Mouse (Mus musculus): ENCODE data around the gene Klhl36. TPM values are rescaled to one million over a fixed set of nuclear protein-coding genes. Genes with fewer than 3 reads are reported as not detected.

Gene Klhl36
- total and polyA plus RNA-seq, 2 experiments from 2014 or later = 6.7 to 10.0 TPM

DNA sequence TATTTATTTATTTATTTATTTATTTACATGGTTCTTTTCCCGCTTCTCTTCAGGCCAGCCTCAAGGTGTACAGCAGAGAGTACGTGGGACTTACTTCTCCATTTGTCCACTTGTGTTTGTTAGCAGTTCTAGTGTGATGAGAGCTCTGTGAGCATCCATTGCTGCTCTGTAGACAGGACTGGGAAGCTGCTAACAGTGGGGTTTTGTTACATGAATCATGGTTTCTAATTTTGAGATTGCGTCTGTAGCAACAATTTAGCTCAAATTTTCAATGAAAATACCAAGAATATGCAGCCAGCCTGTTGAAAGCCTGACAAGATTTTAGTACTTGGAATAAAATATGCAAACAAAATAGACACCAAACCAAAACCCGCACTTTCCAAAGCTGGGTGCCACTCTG is 63.4 kb downstream of the Klhl36 start:
- H3K27me3 ChIP-seq (ENCODE audit: control insufficient read depth, insufficient read depth, low read length) = no peaks in the 10 kb centered on the region
- ATAC-seq (ENCODE audit: insufficient read depth, low read depth) = no peak
- H3K9me3 ChIP-seq (replicated peaks; ENCODE audit: control insufficient read depth, low read length) = no peaks in the 10 kb centered on the region
- 89% methylated on average over 4 of the region's 4 CpGs for WGBS
- peak overlapping the region; percentile 36; the same call in 1 of the 2 replicates for H3K27ac ChIP-seq (ENCODE audit: low read depth)
- no peak overlapping the region for H3K9ac ChIP-seq (replicated peaks; ENCODE audit: low read depth, low read length)
- H3K4me3 ChIP-seq (ENCODE audit: low read depth, low read length) = no peak overlapping the region
- H3K4me1 ChIP-seq (ENCODE audit: control insufficient read depth, insufficient read depth) = peaks cover 18% of the 10 kb centered on the region; the same call in 1 of the 2 replicates
- no peak overlapping the region for H3K4me2 ChIP-seq (ENCODE audit: low read depth, low read length)
- H3K36me3 ChIP-seq (replicated peaks; ENCODE audit: control insufficient read depth, insufficient read depth, low read length) = no peaks in the 10 kb centered on the region
- DNase-seq (ENCODE audit: low spot score) = no peak
- TF ChIP-seq CTCF (IDR thresholded peaks at IDR 0.05; ENCODE audit: low read depth) (no peak), EP300 (IDR thresholded peaks at IDR 0.05; ENCODE audit: low read depth) (no peak)

DNA sequence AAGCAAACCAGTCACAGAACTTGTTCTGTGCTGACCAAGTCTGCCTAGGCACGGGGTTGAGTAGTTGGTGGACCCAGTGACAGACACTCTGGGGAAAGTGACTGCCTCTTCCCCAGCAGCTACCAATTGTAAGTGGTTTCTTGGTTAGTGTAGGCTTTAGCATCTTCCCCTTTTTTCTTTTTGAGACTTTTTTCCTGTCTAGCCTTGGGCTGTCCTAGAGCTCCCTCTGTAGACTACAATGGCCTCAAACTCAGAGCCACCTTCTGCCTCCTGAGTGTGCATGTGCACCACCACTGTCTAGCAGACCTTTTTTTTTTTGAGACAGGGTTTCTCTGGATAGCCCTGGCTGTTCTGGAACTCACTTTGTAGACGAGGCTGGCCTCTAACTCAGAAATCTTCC is 64.4 kb downstream of the Klhl36 start:
- H3K9me3 ChIP-seq (replicated peaks; ENCODE audit: control insufficient read depth, low read length) = no peaks in the 10 kb centered on the region
- no peaks in the 10 kb centered on the region for H3K36me3 ChIP-seq (replicated peaks; ENCODE audit: control insufficient read depth, insufficient read depth, low read length)
- H3K9ac ChIP-seq (replicated peaks; ENCODE audit: low read depth, low read length) = no peak overlapping the region
- H3K27me3 ChIP-seq (ENCODE audit: control insufficient read depth, insufficient read depth, low read length) = no peaks in the 10 kb centered on the region
- WGBS = 68% methylated on average over 2 of the region's 2 CpGs
- ATAC-seq (ENCODE audit: insufficient read depth, low read depth) = no peak
- H3K4me3 ChIP-seq (ENCODE audit: low read depth, low read length) = no peak overlapping the region
- H3K4me2 ChIP-seq (ENCODE audit: low read depth, low read length) = no peak overlapping the region
- peaks cover 25% of the 10 kb centered on the region; the same call in 1 of the 2 replicates for H3K4me1 ChIP-seq (ENCODE audit: control insufficient read depth, insufficient read depth)
- no peak for TF ChIP-seq EP300 (IDR thresholded peaks at IDR 0.05; ENCODE audit: low read depth)
- peak; percentile 41 for TF ChIP-seq CTCF (IDR thresholded peaks at IDR 0.05; ENCODE audit: low read depth)
- 0 out of 2 replicates have a peak overlapping the region, but pooled peaks have one; percentile 36 for H3K27ac ChIP-seq (ENCODE audit: low read depth)
- DNase-seq (ENCODE audit: low spot score) = peak; percentile 33

Other genes starting within 250 kb of the Klhl36 start
- gene Adad2, start 249.5 kb upstream of the Klhl36 start, total RNA-seq (2014; rRNA removed; ENCODE audit: low replicate concordance) = not detected in 2 replicates
- not detected in 2 replicates for gene Adad2, start 249.5 kb upstream of the Klhl36 start, polyA plus RNA-seq (2015; fragmentation: Nextera tagmentation; extraction: Ambion mirVana)
- gene Kcng4, start 226.6 kb upstream of the Klhl36 start, total RNA-seq (2014; rRNA removed; ENCODE audit: low replicate concordance) = not detected in 2 replicates
- gene Kcng4, start 226.6 kb upstream of the Klhl36 start, polyA plus RNA-seq (2015; fragmentation: Nextera tagmentation; extraction: Ambion mirVana) = 0.04 and 0.10 TPM in 2 replicates
- gene Wfdc1, start 195.9 kb upstream of the Klhl36 start, total RNA-seq (2014; rRNA removed; ENCODE audit: low replicate concordance) = 44.1 and 55.0 TPM in 2 replicates
- 21.0 and 22.4 TPM in 2 replicates for gene Wfdc1, start 195.9 kb upstream of the Klhl36 start, polyA plus RNA-seq (2015; fragmentation: Nextera tagmentation; extraction: Ambion mirVana)
- gene Atp2c2, start 162.3 kb upstream of the Klhl36 start, total RNA-seq (2014; rRNA removed; ENCODE audit: low replicate concordance) = not detected in 2 replicates
- gene Atp2c2, start 162.3 kb upstream of the Klhl36 start, polyA plus RNA-seq (2015; fragmentation: Nextera tagmentation; extraction: Ambion mirVana) = 0.12 and 0.21 TPM in 2 replicates
- 17.7 and 28.6 TPM in 2 replicates for gene Tldc1, start 83.8 kb upstream of the Klhl36 start, total RNA-seq (2014; rRNA removed; ENCODE audit: low replicate concordance)
- gene Tldc1, start 83.8 kb upstream of the Klhl36 start, polyA plus RNA-seq (2015; fragmentation: Nextera tagmentation; extraction: Ambion mirVana) = 12.1 and 14.2 TPM in 2 replicates
- gene Cotl1, start 21.7 kb upstream of the Klhl36 start, total RNA-seq (2014; rRNA removed; ENCODE audit: low replicate concordance) = 28.3 and 79.5 TPM in 2 replicates
- 15.4 and 22.3 TPM in 2 replicates for gene Cotl1, start 21.7 kb upstream of the Klhl36 start, polyA plus RNA-seq (2015; fragmentation: Nextera tagmentation; extraction: Ambion mirVana)
- gene Usp10, start 48.1 kb downstream of the Klhl36 start, total RNA-seq (2014; rRNA removed; ENCODE audit: low replicate concordance) = 36.6 and 44.0 TPM in 2 replicates
- gene Usp10, start 48.1 kb downstream of the Klhl36 start, polyA plus RNA-seq (2015; fragmentation: Nextera tagmentation; extraction: Ambion mirVana) = 47.7 and 54.9 TPM in 2 replicates
- 17.3 and 29.1 TPM in 2 replicates for gene Gm20388, start 48.6 kb downstream of the Klhl36 start, total RNA-seq (2014; rRNA removed; ENCODE audit: low replicate concordance)
- not detected in 2 replicates for gene Gm20388, start 48.6 kb downstream of the Klhl36 start, polyA plus RNA-seq (2015; fragmentation: Nextera tagmentation; extraction: Ambion mirVana)
- 5.4 and 15.5 TPM in 2 replicates for gene Crispld2, start 130.2 kb downstream of the Klhl36 start, total RNA-seq (2014; rRNA removed; ENCODE audit: low replicate concordance)
- 2.5 and 2.6 TPM in 2 replicates for gene Crispld2, start 130.2 kb downstream of the Klhl36 start, polyA plus RNA-seq (2015; fragmentation: Nextera tagmentation; extraction: Ambion mirVana)
- gene Zdhhc7, start 239.2 kb downstream of the Klhl36 start, total RNA-seq (2014; rRNA removed; ENCODE audit: low replicate concordance) = 57.6 and 86.8 TPM in 2 replicates
- 33.5 and 35.2 TPM in 2 replicates for gene Zdhhc7, start 239.2 kb downstream of the Klhl36 start, polyA plus RNA-seq (2015; fragmentation: Nextera tagmentation; extraction: Ambion mirVana)

All from heart, postnatal 0 days (tissue).